Mouse (Mus musculus): ENCODE data around the gene Mrps23. TPM values are rescaled to one million over a fixed set of nuclear protein-coding genes. Genes with fewer than 3 reads are reported as not detected.

The Mrps23 gene
- 10 to 100 TPM; 67.6 to 78.7 TPM for total RNA-seq (2021)

- DNase-seq = peak; percentile 90 to 91
Observed at GRCm38 (mm10) chr11:88203712-88204532, at the start of gene Mrps23. Mrps23 (plus strand) TSS chr11:88204388.

DNA sequence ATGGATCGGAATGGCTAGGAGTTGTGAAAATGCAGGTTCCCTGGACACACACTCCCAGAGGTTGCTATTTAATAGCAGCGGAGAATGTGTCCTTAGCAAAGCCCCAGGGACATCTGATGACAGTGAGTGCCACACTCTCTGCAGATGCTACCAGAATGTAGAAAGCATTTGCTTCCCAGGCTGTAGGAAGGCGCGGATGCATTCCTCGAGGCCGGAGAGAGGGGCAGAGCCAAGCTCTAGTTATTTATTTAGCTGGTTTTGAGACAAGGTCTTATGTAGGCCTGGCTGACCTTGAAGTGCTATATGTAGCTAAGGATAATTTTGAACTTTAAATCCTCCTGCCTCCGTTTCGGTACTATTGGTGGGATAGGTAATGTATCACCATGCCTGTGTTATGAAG, 49.7 kb upstream of the Mrps23 start:
- DNase-seq = no peak

DNA sequence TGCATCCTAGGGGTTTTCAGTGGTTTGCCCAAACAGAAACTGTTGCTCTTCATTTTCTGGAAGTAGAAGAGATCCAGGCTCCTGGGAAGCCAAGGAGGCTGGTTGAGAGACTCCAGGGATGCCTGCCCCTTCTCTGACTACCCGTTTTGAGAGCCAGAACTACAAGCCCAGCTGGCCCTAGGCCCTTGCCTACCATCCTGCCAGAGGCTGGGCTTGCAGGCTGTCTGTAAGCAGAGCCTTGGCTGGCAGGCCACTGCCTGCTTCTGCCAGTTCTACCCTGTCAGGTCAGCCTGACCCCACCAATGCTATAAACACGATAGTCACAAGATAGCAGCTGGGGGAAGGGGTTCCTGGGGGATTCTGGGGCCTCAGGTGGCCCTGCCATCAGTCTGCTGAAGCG, 48.7 kb upstream of the Mrps23 start:
- peak in 1 of 2 experiments; percentile 52 for DNase-seq

- no peak for DNase-seq
Observed at GRCm38 (mm10) chr11:88155998-88156397, 48.2 kb upstream of the Mrps23 start.

- no peak for DNase-seq
Observed at GRCm38 (mm10) chr11:88156403-88156802, 47.8 kb upstream of the Mrps23 start.

DNA sequence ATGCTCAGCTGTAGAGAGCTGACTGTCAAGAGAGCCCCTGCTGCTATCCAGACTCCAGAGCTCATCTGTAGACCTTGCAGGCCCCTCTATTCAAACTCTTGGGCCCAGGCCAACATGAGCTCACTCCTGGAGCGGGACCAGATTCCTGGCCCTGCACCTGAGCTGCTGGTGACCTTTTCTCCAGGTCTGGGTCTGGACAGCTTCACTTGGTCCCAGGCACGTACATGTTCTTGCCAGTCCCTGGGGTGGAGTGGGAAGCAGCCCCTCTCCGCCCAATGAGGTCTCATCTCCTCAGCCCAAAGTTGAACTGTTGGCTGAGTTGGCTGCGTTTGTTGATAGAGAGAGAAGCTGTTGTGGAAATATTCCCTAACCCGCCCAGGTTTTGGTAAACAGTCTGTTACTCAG, 45.3 kb upstream of the Mrps23 start:
- DNase-seq = no peak

- DNase-seq = no peak
Observed at GRCm38 (mm10) chr11:88159389-88159788, 44.8 kb upstream of the Mrps23 start.

DNA sequence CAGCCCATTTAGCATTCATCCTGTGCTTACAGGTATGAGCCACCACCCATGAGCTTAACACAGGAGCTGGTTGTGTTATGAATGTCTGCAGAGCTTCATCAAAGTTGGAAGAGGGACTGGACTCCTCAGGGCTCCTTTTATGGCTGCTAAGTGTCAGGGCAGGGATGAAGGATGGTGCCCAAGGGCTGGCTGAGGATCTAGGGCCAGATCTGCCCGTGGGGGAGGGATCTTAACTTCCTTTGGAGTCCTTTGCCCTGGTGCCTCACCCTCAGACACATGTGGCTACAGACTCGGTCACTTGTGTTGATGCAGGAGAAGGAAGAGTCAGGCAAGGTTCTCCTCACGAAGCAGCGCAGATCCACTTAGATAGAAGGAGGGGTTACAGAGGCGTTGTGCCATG, 43.9 kb upstream of the Mrps23 start:
- DNase-seq = no peak

DNA sequence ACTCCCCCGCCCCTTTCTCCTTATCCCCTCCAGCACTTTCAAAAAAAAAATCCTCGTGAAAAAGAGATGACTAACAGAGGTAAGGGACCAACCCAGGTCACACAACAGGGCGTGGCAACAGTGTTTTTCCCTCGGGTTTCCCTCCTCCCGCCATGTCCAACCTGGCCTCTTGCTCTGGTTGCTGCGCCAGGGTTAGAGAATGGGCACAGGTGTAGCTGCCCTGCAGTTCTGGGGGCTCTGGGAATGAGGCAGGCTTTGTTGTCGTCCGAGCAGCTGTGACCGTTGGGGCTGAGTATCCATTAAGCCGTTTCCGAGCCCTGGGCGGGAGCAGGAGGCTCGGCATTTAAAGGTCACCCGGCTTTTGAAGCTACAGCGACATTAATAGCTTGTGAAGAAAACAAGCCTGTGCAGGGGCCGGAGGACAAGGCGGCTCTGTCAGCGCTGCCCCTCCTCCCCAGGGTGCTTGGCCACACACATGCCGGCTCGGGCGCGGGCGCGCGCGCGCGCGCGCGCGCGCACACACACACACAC, 43.1 kb upstream of the Mrps23 start:
- DNase-seq = peak in 1 of 2 experiments; percentile 46

GRCm38 (mm10) chr11:88161651-88162362, 42.4 kb upstream of the Mrps23 start:
- DNase-seq = peak; percentile 76 to 80

DNA sequence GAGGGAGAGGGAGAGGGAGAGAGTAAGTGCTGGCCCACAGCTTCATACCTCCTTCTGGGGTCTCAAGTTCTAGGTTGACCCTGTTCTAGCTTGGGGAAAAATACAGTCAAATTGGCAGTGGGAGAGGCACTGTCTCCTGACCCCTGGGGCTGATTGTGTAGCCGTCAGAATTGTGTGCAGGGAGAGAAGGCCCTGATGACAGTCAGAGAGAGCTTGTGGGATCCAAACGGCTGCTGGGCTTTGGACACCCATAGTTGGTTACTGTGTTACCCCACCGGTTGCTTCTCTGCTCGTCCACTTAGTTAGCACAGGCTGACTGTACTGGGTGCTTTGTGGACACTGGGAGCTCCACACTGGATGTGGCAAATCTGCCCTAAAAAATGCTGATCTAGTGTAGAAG, 41.4 kb upstream of the Mrps23 start:
- no peak for DNase-seq

DNA sequence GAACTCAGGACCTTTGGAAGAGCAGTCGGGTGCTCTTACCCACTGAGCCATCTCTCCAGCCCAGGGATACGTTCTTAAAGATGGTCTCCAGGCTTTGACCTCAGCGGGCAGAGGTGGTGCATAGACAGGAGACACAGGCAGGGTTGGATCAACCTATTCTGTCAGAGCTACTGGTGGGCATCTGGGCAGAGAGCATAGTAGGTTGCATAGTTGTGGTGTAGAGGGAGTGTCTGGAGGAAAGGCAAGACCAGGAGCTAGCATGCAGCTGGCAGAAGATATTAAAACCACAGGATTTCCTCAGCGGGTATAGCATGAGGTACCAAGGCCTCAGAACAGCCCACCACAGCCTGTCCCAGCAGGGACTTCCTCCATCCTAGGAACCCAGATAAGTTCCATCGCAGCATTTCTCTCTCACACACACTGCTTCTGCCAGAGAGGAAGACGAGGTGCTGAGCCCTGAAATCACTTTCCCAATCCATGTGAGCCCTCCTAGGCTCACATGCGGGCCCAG, 39.9 kb upstream of the Mrps23 start:
- no peak for DNase-seq

- no peak for DNase-seq
Observed at GRCm38 (mm10) chr11:88164801-88165377, 39.3 kb upstream of the Mrps23 start.

GRCm38 (mm10) chr11:88165683-88166364, 38.4 kb upstream of the Mrps23 start:
- DNase-seq = no peak

GRCm38 (mm10) chr11:88166471-88166870, 37.7 kb upstream of the Mrps23 start:
- no peak for DNase-seq

GRCm38 (mm10) chr11:88168611-88169010, 35.6 kb upstream of the Mrps23 start:
- no peak for DNase-seq

GRCm38 (mm10) chr11:88169531-88170040, 34.6 kb upstream of the Mrps23 start:
- DNase-seq = no peak

DNA sequence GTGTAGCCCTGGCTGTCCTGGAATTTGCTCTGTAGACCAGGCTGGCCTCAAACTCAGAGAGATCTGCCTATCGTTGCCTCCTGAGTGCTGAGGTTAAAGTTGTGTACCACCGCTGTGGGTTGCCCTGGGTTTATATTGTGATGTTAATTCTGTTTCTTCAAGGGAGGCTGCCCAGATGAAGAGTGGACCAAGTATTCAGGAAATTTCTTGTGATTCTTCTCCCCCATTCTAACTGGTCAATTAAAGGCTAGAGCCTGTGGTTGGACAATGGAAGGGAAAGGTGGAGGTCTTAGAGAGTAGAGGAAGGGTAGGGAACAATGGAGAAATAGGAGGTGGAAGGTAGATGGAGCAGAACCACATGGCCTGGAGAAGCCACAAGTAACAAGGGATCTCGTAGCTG, 33.6 kb upstream of the Mrps23 start:
- no peak for DNase-seq

DNA sequence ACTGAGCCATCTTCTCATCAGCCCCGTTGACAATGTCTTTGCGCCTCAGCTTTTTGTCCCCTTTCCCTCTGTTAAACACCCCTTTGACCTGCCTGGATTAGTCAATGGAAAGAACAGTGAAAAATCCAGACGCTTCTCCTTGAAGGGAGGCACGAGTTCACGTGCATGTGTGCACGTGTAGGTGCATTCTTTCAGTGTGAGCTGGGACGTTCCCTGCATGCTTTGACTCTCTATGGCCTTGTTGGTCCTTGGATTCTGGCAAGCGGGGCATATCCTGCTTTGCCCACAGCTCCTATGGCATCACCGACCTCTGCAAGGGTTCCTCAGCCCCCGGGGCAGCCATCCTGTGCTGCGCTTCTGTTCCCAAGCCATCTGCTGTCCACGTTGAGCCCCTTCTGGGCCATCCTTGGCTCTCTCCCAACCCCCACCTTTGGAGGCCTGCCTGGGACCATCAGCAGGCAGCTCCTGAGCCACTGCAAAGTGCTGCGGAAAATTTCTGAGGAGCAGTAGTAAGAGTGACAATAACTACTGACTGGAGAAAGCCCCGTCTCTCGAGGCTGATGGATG, 32.2 kb upstream of the Mrps23 start:
- no peak for DNase-seq

DNA sequence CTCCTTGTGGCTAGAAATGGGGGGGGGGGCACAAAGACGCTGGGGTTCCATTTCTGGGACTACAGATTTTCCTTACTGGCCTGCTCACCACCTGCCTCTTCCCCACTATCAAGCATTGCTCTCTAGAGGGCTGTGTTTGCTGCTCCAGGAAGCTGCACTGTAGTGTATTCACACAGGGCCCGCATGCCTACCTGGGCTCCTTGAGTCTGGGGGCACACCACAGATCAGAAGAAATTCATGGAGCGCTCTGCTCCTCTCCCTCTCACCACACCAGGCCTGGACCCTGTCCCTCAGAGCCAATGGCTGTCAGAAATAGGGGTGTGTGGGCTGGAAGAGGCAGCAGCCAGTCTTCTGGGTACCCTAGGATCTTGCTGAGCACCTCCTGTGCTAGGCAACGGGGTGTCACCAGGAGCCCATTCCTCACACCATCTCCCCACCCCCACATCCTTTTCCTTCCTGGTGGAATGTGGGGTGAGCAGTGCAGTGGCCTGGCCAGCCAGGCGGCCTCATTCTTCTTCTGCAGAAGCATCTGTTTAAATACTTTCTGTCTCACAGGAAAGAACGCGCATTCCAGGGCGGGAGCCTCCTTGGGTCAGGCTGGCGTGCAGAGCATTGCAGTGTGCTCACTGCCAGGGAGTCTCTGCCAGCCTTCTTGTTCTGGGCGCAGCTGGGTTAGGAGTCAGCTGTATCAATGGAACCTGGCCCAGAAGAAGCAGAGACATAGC, 31.4 kb upstream of the Mrps23 start:
- no peak for DNase-seq

GRCm38 (mm10) chr11:88173386-88174025, 30.7 kb upstream of the Mrps23 start:
- no peak for DNase-seq
